Mouse (Mus musculus) hindbrain, embryonic 14.5 days (tissue): Measurements from ENCODE around the gene Slc12a6. TPM values are rescaled to one million over a fixed set of nuclear protein-coding genes. Genes with fewer than 3 reads are reported as not detected.

ENCODE experiments used
- ATAC-seq: fragments of 200-750 bp; cut with Nextera tagmentation; 2 replicates; pipeline ENCODE4 v1.8.0; 2017; ENCODE audit warnings: moderate number of reproducible peaks, mild to moderate bottlenecking, moderate TSS enrichment, moderate library complexity; ENCODE audit not compliant: low FRiP score
- DNase-seq: peaks from one replicate; pipeline ENCODE4 v3.0.0-alpha.2; 2015; ENCODE audit warnings: low spot score
- H3K27ac ChIP-seq: fragments of 300-500 bp; sonication (generic); 2 replicates; pipeline ENCODE4 v1.5.1; 2014; ENCODE audit warnings: mild to moderate bottlenecking, moderate library complexity
- H3K27me3 ChIP-seq: fragments of 300-500 bp; sonication (generic); 2 replicates; pipeline ENCODE4 v1.6.1; 2014; ENCODE audit warnings: mild to moderate bottlenecking, low read length, mixed read lengths; ENCODE audit not compliant: control insufficient read depth, insufficient read depth
- H3K36me3 ChIP-seq: fragments of 300-500 bp; sonication (generic); replicated peaks from 2 replicates; pipeline ENCODE4 v1.6.1; 2014; ENCODE audit not compliant: control insufficient read depth, insufficient read depth
- H3K4me1 ChIP-seq: fragments of 300-500 bp; sonication (generic); replicated peaks from 2 replicates; pipeline ENCODE4 v1.6.1; 2014; ENCODE audit warnings: antibody characterized with exemption, low read length, mixed read lengths; ENCODE audit not compliant: control insufficient read depth, insufficient read depth
- H3K4me2 ChIP-seq: fragments of 300-500 bp; sonication (generic); replicated peaks from 2 replicates; pipeline ENCODE4 v1.6.1; 2014; ENCODE audit warnings: mild to moderate bottlenecking, moderate library complexity
- H3K4me3 ChIP-seq: fragments of 300-500 bp; sonication (generic); replicated peaks from 2 replicates; pipeline ENCODE4 v1.5.1; 2014; ENCODE audit warnings: mild to moderate bottlenecking, low read length
- H3K9ac ChIP-seq: fragments of 300-500 bp; sonication (generic); 2 replicates; pipeline ENCODE4 v1.6.1; 2014
- H3K9me3 ChIP-seq: fragments of 300-500 bp; sonication (generic); 2 replicates; pipeline ENCODE4 v1.6.1; 2016; ENCODE audit warnings: low read length; ENCODE audit not compliant: control insufficient read depth
- whole genome bisulfite sequencing: fragments of 180-500 bp; shearing (Covaris S2); extraction: QIAGEN DNeasy Blood & Tissue Kit; methylation state at CpG from one replicate; pipeline ENCODE4 v1.1.7; 2014; 5-methylcytosine and 5-hydroxymethylcytosine counted together
- polyA plus RNA-seq: library from polyadenylated mRNA; unstranded; fragments of >200 nt; fragmentation: Nextera tagmentation; extraction: Ambion mirVana; gene quantifications from 2 replicates; pipeline ENCODE4 v1.2.1, GENCODE M21; 2014

Slc12a6 gene
- polyA plus RNA-seq, 1 experiment from 2014 or later, result 25.7 TPM

GRCm38 (mm10) chr2:112367222-112367621 lies 101.6 kb downstream of the Slc12a6 start:
- H3K4me1 ChIP-seq, result peaks cover 19% of the 10 kb centered on the region
- H3K36me3 ChIP-seq, result peaks cover 27% of the 10 kb centered on the region
- H3K27ac ChIP-seq, result no peak overlapping the region
- ATAC-seq, result peak; percentile 38; the same call in 1 of the 2 replicates
- H3K9ac ChIP-seq, result peak overlapping the region; percentile 81
- no peak for DNase-seq
- 20% methylated on average over 15 of the region's 15 CpGs for WGBS
- H3K27me3 ChIP-seq, result no peaks in the 10 kb centered on the region
- H3K9me3 ChIP-seq, result no peaks in the 10 kb centered on the region
- H3K4me3 ChIP-seq, result peak overlapping the region; percentile 75
- H3K4me2 ChIP-seq, result peak overlapping the region; percentile 72

GRCm38 (mm10) chr2:112367726-112368673 lies 102.4 kb downstream of the Slc12a6 start, which contains the start of gene Emc4:
TSS of gene Emc4 (minus strand) at chr2:112368027.
- ATAC-seq (peak; percentile 91), DNase-seq (peak; percentile 97)
- H3K9ac ChIP-seq, result peak within 1 kb of the TSS; percentile 81
- H3K27me3 ChIP-seq, result no peaks in the 10 kb centered on the region
- H3K4me2 ChIP-seq, result peak within 1 kb of the TSS; percentile 72
- peaks cover 19% of the 10 kb centered on the region for H3K4me1 ChIP-seq
- H3K4me3 ChIP-seq, result peak within 1 kb of the TSS; percentile 75
- WGBS, result 1% methylated on average over 46 of the region's 46 CpGs
- no peaks in the 10 kb centered on the region for H3K9me3 ChIP-seq
- H3K36me3 ChIP-seq, result peaks cover 20% of the 10 kb centered on the region
- H3K27ac ChIP-seq, result peak within 1 kb of the TSS; percentile 91

- no peak for ATAC-seq
- 80% methylated on average over 5 of the region's 5 CpGs for WGBS
- DNase-seq, result no peak
- Histone ChIP-seq H3K27me3 (0 out of 2 replicates have a peak, but pooled peaks cover 6% of the 10 kb centered on the region), H3K4me1 (peaks cover 19% of the 10 kb centered on the region), H3K4me3 (no peak overlapping the region), H3K36me3 (peaks cover under 1% of the 10 kb centered on the region; the same call in 1 of the 2 replicates), H3K9ac (no peak overlapping the region), H3K9me3 (no peaks in the 10 kb centered on the region), H3K27ac (no peak overlapping the region), H3K4me2 (no peak overlapping the region)
These were observed 104.3 kb downstream of the Slc12a6 start for GRCm38 (mm10) chr2:112369941-112370340.

GRCm38 (mm10) chr2:112373141-112373540 lies 107.5 kb downstream of the Slc12a6 start:
- Histone ChIP-seq H3K27ac (no peak overlapping the region), H3K9ac (no peak overlapping the region), H3K4me3 (no peak overlapping the region), H3K4me1 (peaks cover 8% of the 10 kb centered on the region), H3K27me3 (peaks cover 6% of the 10 kb centered on the region; the same call in 1 of the 2 replicates), H3K36me3 (no peaks in the 10 kb centered on the region), H3K9me3 (no peaks in the 10 kb centered on the region), H3K4me2 (no peak overlapping the region)
- ATAC-seq, result no peak
- DNase-seq, result no peak
- 44% methylated on average over 4 of the region's 4 CpGs for WGBS

DNA sequence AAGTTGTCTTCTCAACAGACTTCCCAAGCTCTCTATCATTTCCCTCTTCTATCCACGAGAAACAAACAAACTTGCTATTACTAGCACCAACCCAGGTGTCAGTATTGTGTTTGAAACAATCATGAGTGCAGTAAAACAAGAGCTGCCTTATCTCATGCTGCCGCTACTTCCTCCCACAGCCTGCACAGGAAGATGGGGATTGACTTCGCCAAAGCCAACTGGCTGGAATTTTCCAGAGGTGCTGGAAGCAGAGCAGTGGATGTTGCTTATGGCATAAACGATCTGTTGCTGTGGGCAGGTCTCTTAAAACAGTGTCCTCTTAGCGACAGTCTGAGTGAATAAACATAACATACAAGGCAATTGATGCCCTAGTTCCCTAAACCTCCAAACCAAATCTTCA lies 109.0 kb downstream of the Slc12a6 start:
- no peaks in the 10 kb centered on the region for H3K36me3 ChIP-seq
- H3K4me1 ChIP-seq, result no peaks in the 10 kb centered on the region
- H3K27ac ChIP-seq, result no peak overlapping the region
- ATAC-seq (no peak), DNase-seq (no peak)
- H3K9me3 ChIP-seq, result no peaks in the 10 kb centered on the region
- H3K4me3 ChIP-seq, result no peak overlapping the region
- no peak overlapping the region for H3K4me2 ChIP-seq
- WGBS, result 69% methylated on average over 5 of the region's 5 CpGs
- peaks cover 6% of the 10 kb centered on the region; the same call in 1 of the 2 replicates for H3K27me3 ChIP-seq
- H3K9ac ChIP-seq, result no peak overlapping the region

GRCm38 (mm10) chr2:112378973-112379898 lies 113.6 kb downstream of the Slc12a6 start, which contains the start of gene Katnbl1:
TSS of gene Katnbl1 (plus strand) at chr2:112379211.
- Histone ChIP-seq H3K4me1 (peaks cover 13% of the 10 kb centered on the region), H3K9ac (peak within 1 kb of the TSS; percentile 85), H3K4me3 (peak within 1 kb of the TSS; percentile 76), H3K36me3 (no peaks in the 10 kb centered on the region), H3K27me3 (peaks cover 5% of the 10 kb centered on the region; the same call in 1 of the 2 replicates), H3K4me2 (peak within 1 kb of the TSS; percentile 61), H3K27ac (peak within 1 kb of the TSS; percentile 74), H3K9me3 (no peaks in the 10 kb centered on the region)
- under 1% methylated on average over 71 of the region's 72 CpGs for WGBS
- DNase-seq (peak; percentile 93), ATAC-seq (peak; percentile 99)

DNA sequence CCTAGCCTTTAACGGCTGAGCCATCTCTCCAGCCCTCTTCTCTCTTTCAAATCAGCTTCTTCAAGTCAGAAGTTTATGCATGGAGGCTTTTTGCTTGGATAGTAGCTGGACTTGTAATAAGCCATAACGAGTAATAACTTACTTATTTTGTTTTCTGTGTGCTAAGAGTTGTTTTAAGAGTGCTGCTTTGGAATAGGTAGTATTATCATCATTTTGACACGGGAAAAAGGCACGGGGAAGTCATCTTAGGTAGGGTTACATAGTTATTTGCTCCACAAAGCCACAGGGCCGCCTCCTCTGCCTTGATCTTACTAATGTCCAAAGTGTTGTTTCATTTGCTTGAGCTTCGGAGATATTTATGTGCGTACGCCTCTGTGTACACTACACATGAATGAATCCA lies 114.5 kb downstream of the Slc12a6 start:
- peak overlapping the region; percentile 61 for H3K4me2 ChIP-seq
- ATAC-seq (no peak), DNase-seq (no peak)
- H3K9me3 ChIP-seq, result no peaks in the 10 kb centered on the region
- peak overlapping the region; percentile 85 for H3K9ac ChIP-seq
- H3K4me3 ChIP-seq, result peak overlapping the region; percentile 76
- H3K36me3 ChIP-seq, result no peaks in the 10 kb centered on the region
- no peaks in the 10 kb centered on the region; the same call in 1 of the 2 replicates for H3K27me3 ChIP-seq
- no peak overlapping the region for H3K27ac ChIP-seq
- peaks cover 13% of the 10 kb centered on the region for H3K4me1 ChIP-seq
- 57% methylated on average over 8 of the region's 8 CpGs for WGBS

DNA sequence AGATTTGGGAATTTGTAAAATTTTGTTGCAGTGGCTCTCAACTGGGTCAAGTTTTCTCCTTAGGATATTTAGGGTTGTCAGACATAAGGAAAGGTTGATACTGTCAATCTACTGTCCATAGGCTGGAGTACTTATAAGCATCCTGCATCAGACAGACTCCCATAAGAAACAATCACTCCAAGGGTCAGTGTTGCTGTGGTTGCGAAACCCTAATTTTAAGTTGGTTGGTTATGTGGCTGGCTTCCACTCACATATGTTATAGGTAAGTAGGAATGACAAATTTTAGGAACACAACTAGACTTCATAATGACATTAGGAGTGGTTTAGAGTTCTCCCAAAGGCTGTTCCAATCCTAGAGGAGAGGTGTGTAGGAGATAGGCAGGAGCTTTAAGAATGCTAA lies 115.6 kb downstream of the Slc12a6 start:
- Histone ChIP-seq H3K4me2 (no peak overlapping the region), H3K9ac (no peak overlapping the region), H3K27me3 (no peaks in the 10 kb centered on the region; the same call in 1 of the 2 replicates), H3K4me3 (no peak overlapping the region), H3K4me1 (peaks cover 13% of the 10 kb centered on the region), H3K27ac (no peak overlapping the region), H3K36me3 (no peaks in the 10 kb centered on the region), H3K9me3 (no peaks in the 10 kb centered on the region)
- DNase-seq (no peak), ATAC-seq (no peak)
- 100% methylated on average over 1 of the region's 1 CpGs for WGBS
